In genomic region chr1:78201251-78202010, GRCm38 (mm10) we compare ENCODE assay signal across 21 mouse cellular contexts. TPM values are rescaled to one million over a fixed set of nuclear protein-coding genes. Genes with fewer than 3 reads are reported as not detected.
DNase-seq lines count a peak whose midpoint lies in the region; ATAC-seq and TF ChIP-seq lines count a peak whose summit lies in the region.
"Had no signal": no experiment of that assay in that cellular context is flagged by ENCODE, and none has a peak within 500 bp of the region (broad histone marks: within the 10 kb centered on the region; RNA-seq: fewer than 3 reads in every experiment).

No protein-coding gene starts in this region.

- intact Hi-C loops in gastrocnemius, adult 2 months (cut with DNase I) = no loop called here

- ATAC-seq in midbrain, embryonic 16.5 days = no peak
- ATAC-seq in midbrain, embryonic 12.5 days (ENCODE audit: low FRiP score, low read depth) = no peak
- no peak for ATAC-seq in kidney, embryonic 15.5 days (replicated peaks; ENCODE audit: low FRiP score)
- ATAC-seq: intestine, postnatal 0 days had no signal

- peak; percentile 64 for DNase-seq in midbrain, embryonic 10.5 days (ENCODE audit: low spot score)
- DNase-seq in hindbrain, embryonic 10.5 days (ENCODE audit: low spot score) = peak; percentile 65
- peak; percentile 13 for DNase-seq in yolk sac, embryonic 10.5 days (ENCODE audit: low spot score)
- DNase-seq in MN1 (ENCODE audit: low spot score) = no peak
- DNase-seq in gastrocnemius, adult 2 months = no peak
- DNase-seq: cerebellum, postnatal 14 days; gastrocnemius, postnatal 10 days; liver; right cerebral cortex, postnatal 4 days; thymus, postnatal 25 days had no signal

- H3K4me3 ChIP-seq in midbrain, embryonic 10.5 days = peak overlapping the region; percentile 44
- no peak overlapping the region for H3K4me3 ChIP-seq in midbrain, embryonic 16.5 days (ENCODE audit: low read depth, low read length)
- H3K4me3 ChIP-seq in hindbrain, embryonic 10.5 days = peak overlapping the region; percentile 72
- peak overlapping the region; percentile 39 for H3K4me3 ChIP-seq in midbrain, embryonic 12.5 days
- no peak overlapping the region for H3K4me3 ChIP-seq in kidney, embryonic 15.5 days (replicated peaks)
- no peak overlapping the region for H3K4me3 ChIP-seq in gastrocnemius, adult 2 months
- H3K4me3 ChIP-seq: heart, embryonic 15.5 days; left cerebral cortex, adult 2 months; megakaryocyte, embryonic 14.5 days had no signal

- H3K4me2 ChIP-seq in midbrain, embryonic 16.5 days (ENCODE audit: low read length) = no peak overlapping the region
- peak overlapping the region; percentile 72 for H3K4me2 ChIP-seq in midbrain, embryonic 12.5 days (replicated peaks)
- no peak overlapping the region for H3K4me2 ChIP-seq in kidney, embryonic 15.5 days
- H3K4me2 ChIP-seq: heart, embryonic 15.5 days; lung, embryonic 14.5 days had no signal

- no peak overlapping the region for H3K9ac ChIP-seq in midbrain, embryonic 16.5 days (ENCODE audit: low read depth, low read length)
- peak overlapping the region; percentile 52 for H3K9ac ChIP-seq in midbrain, embryonic 12.5 days (replicated peaks)
- H3K9ac ChIP-seq in kidney, embryonic 15.5 days = no peak overlapping the region
- H3K9ac ChIP-seq: heart, embryonic 15.5 days; lung, embryonic 14.5 days had no signal

- no peak for TF ChIP-seq CTCF in gastrocnemius, adult 2 months (IDR thresholded peaks at IDR 0.05)

- H3K36me3 ChIP-seq in midbrain, embryonic 10.5 days = no peaks in the 10 kb centered on the region
- no peaks in the 10 kb centered on the region for H3K36me3 ChIP-seq in midbrain, embryonic 16.5 days (ENCODE audit: control insufficient read depth, insufficient read depth, low read length)
- H3K36me3 ChIP-seq in hindbrain, embryonic 10.5 days = no peaks in the 10 kb centered on the region
- H3K36me3 ChIP-seq in midbrain, embryonic 12.5 days = no peaks in the 10 kb centered on the region
- H3K36me3 ChIP-seq in kidney, embryonic 15.5 days = no peaks in the 10 kb centered on the region
- H3K36me3 ChIP-seq: heart, embryonic 15.5 days had no signal

- 2% methylated on average over 28 of the region's 28 CpGs for WGBS in midbrain, embryonic 10.5 days
- 2% methylated on average over 28 of the region's 28 CpGs for WGBS in midbrain, embryonic 16.5 days
- WGBS in hindbrain, embryonic 10.5 days = 2% methylated on average over 28 of the region's 28 CpGs
- WGBS in midbrain, embryonic 12.5 days = under 1% methylated on average over 28 of the region's 28 CpGs
- WGBS in kidney, embryonic 15.5 days = 2% methylated on average over 28 of the region's 28 CpGs

- peaks cover 76% of the 10 kb centered on the region for H3K4me1 ChIP-seq in midbrain, embryonic 10.5 days
- H3K4me1 ChIP-seq in midbrain, embryonic 16.5 days (ENCODE audit: control insufficient read depth, insufficient read depth, low read length) = peaks cover 13% of the 10 kb centered on the region
- H3K4me1 ChIP-seq in hindbrain, embryonic 10.5 days (replicated peaks) = peaks cover 77% of the 10 kb centered on the region
- H3K4me1 ChIP-seq in midbrain, embryonic 12.5 days = peaks cover 24% of the 10 kb centered on the region
- peaks cover 25% of the 10 kb centered on the region for H3K4me1 ChIP-seq in kidney, embryonic 15.5 days

- no peaks in the 10 kb centered on the region for H3K9me3 ChIP-seq in midbrain, embryonic 10.5 days (replicated peaks)
- no peaks in the 10 kb centered on the region for H3K9me3 ChIP-seq in midbrain, embryonic 16.5 days (replicated peaks; ENCODE audit: control insufficient read depth, low read length, poor library complexity, severe bottlenecking)
- no peaks in the 10 kb centered on the region for H3K9me3 ChIP-seq in hindbrain, embryonic 10.5 days
- no peaks in the 10 kb centered on the region for H3K9me3 ChIP-seq in midbrain, embryonic 12.5 days
- no peaks in the 10 kb centered on the region for H3K9me3 ChIP-seq in kidney, embryonic 15.5 days (replicated peaks)
- H3K9me3 ChIP-seq: heart, embryonic 15.5 days had no signal

- H3K27ac ChIP-seq in midbrain, embryonic 10.5 days (replicated peaks) = peak overlapping the region; percentile 73
- H3K27ac ChIP-seq in midbrain, embryonic 16.5 days (ENCODE audit: low read length) = no peak overlapping the region
- peak overlapping the region; percentile 95 for H3K27ac ChIP-seq in hindbrain, embryonic 10.5 days
- H3K27ac ChIP-seq in midbrain, embryonic 12.5 days (replicated peaks) = peak overlapping the region; percentile 68
- no peak overlapping the region for H3K27ac ChIP-seq in kidney, embryonic 15.5 days
- no peak overlapping the region for H3K27ac ChIP-seq in gastrocnemius, adult 2 months
- H3K27ac ChIP-seq: heart, embryonic 15.5 days; left cerebral cortex, adult 2 months had no signal

- H3K27me3 ChIP-seq in midbrain, embryonic 10.5 days (ENCODE audit: low read depth, poor library complexity, severe bottlenecking) = peaks cover 99% of the 10 kb centered on the region
- peaks cover 50% of the 10 kb centered on the region for H3K27me3 ChIP-seq in midbrain, embryonic 16.5 days (ENCODE audit: control insufficient read depth, insufficient read depth, low read depth, low read length)
- H3K27me3 ChIP-seq in hindbrain, embryonic 10.5 days (ENCODE audit: insufficient read depth, poor library complexity, severe bottlenecking) = peaks cover 98% of the 10 kb centered on the region
- H3K27me3 ChIP-seq in midbrain, embryonic 12.5 days = peaks cover 93% of the 10 kb centered on the region
- H3K27me3 ChIP-seq in kidney, embryonic 15.5 days = peaks cover 98% of the 10 kb centered on the region

RNA-seq across cellular contexts. Expression of gene Pax3, which starts 4.5 kb away (rescaled TPM):
- 33.6 and 34.3 TPM in 2 replicates for polyA plus RNA-seq in midbrain, embryonic 10.5 days (2016; fragmentation: Nextera tagmentation; extraction: Ambion mirVana)
- 7.2 and 8.4 TPM in 2 replicates for polyA plus RNA-seq in midbrain, embryonic 16.5 days (2015; fragmentation: Nextera tagmentation; extraction: Ambion mirVana)
- 47.6 and 54.6 TPM in 2 replicates for polyA plus RNA-seq in hindbrain, embryonic 10.5 days (2016; fragmentation: Nextera tagmentation; extraction: Ambion mirVana)
- polyA plus RNA-seq in midbrain, embryonic 12.5 days (2016; fragmentation: Nextera tagmentation; extraction: Ambion mirVana) = 53.6 and 61.9 TPM in 2 replicates
- polyA plus RNA-seq in kidney, embryonic 15.5 days (2015; fragmentation: Nextera tagmentation; extraction: Ambion mirVana) = 0.12 TPM in 1 of 2 replicates, not detected in the other
- not detected for total RNA-seq in gastrocnemius, adult 2 months (2021)
- total RNA-seq: adrenal gland, adult 18-20 months; left cerebral cortex, adult 2 months had no signal
- polyA plus RNA-seq: intestine, postnatal 0 days; large intestine, adult 2 months; lung, embryonic 14.5 days; stomach, embryonic 14.5 days had no signal

Comparison
In these comparisons a context has a peak if more than half of its experiments do, and no peak if none do; other contexts are left out.
1. H3K27ac ChIP-seq: peak in midbrain, embryonic 10.5 days (single experiment), hindbrain, embryonic 10.5 days (single experiment) and midbrain, embryonic 12.5 days (single experiment); none in midbrain, embryonic 16.5 days (single experiment), kidney, embryonic 15.5 days (single experiment) and gastrocnemius, adult 2 months (single experiment).
2. H3K4me3 ChIP-seq: peak in midbrain, embryonic 10.5 days (single experiment), hindbrain, embryonic 10.5 days (single experiment) and midbrain, embryonic 12.5 days (single experiment); none in midbrain, embryonic 16.5 days (single experiment), kidney, embryonic 15.5 days (single experiment) and gastrocnemius, adult 2 months (single experiment).
3. DNase-seq: peak in midbrain, embryonic 10.5 days (single experiment), hindbrain, embryonic 10.5 days (single experiment) and yolk sac, embryonic 10.5 days (single experiment); none in MN1 (single experiment) and gastrocnemius, adult 2 months (single experiment).